Mouse (Mus musculus) urinary bladder, postnatal 10 days (tissue): ENCODE results near the gene Gm12830.

Source experiments
- DNase-seq: peaks from one replicate; pipeline ENCODE4 v3.0.0; 2022; ENCODE audit warnings: low spot score

Gm12830 gene

DNA sequence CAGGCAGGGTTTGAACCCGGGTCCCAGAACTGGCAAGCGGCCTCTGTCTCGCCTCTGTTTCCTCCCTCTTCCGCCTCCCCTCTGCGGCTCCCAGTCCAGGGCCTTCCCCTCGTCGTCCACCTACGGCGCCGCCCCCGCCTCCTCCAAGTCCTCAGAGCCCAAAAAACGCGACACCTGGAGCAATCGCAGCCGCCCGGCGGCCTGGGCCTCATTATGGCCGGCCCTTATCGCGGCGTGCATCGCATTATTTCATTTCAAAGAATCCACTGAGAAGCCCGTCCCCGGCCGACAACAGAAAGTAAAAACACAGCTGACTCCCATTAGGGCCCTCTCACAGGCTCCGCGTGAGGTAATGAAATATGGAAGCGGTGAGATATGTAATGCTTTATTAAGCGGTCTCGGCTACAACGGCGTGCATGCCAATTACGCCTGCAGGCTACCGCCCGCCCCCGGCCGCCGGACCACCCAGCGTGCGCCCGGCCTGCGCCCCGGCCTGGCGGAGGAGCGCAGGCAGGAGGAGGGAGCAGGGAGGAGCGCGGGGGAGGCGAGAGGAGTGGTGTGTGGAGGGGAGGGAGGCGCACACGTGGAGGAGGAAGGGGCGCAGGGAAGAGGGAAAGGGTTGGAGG is at the start of gene Gm12830:
Gene Gm12830, plus strand, starts transcription at position 156 of the 626 bp plus-strand sequence.
- no peak for DNase-seq

DNA sequence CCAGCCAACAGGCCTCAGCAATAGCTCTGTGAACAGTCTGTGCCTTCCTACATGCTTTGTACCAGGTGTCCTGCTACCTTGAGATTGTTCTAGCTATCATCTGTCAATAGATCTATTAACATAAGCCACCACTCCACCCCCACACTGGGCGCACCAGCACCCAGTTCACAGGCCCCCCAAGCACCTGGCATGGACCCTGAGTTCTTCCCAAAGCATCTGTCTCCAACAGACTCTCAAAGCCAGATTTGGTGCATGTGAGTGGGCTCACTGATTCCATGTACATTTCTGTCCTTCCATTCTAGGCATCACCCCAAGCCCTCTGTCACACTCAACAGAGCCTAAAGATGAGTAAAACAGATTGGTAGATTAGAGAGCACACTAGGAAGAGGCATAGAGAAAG is 48.2 kb upstream of the Gm12830 start:
- no peak for DNase-seq

DNA sequence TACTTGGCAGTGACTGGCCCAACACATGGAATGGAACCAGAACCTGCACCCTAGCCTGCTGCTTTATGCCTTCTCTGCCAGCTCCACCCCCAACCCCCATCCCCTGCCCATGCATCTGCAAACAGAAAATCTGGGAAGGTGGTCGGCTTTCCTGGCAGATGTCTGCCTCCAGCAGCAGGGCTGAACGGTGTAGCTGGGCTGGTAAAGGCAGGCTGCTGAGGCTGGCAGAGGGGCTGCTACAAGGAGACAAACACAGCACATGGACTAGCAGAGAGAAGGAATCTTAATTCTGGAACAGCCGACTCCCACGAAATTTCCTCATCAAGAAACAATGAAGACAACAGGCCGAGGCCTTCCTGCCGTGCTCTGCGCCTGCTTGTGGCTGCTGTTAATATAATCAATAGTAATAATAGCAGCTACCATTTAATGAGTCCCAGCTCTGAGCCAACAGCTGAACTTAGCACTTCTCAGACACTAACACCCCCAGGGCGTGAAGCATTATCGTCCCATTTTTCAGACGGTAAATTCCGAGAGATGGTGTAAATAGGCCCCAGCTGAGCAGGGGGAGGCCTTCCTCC is 43.8 kb upstream of the Gm12830 start:
- DNase-seq = no peak

DNA sequence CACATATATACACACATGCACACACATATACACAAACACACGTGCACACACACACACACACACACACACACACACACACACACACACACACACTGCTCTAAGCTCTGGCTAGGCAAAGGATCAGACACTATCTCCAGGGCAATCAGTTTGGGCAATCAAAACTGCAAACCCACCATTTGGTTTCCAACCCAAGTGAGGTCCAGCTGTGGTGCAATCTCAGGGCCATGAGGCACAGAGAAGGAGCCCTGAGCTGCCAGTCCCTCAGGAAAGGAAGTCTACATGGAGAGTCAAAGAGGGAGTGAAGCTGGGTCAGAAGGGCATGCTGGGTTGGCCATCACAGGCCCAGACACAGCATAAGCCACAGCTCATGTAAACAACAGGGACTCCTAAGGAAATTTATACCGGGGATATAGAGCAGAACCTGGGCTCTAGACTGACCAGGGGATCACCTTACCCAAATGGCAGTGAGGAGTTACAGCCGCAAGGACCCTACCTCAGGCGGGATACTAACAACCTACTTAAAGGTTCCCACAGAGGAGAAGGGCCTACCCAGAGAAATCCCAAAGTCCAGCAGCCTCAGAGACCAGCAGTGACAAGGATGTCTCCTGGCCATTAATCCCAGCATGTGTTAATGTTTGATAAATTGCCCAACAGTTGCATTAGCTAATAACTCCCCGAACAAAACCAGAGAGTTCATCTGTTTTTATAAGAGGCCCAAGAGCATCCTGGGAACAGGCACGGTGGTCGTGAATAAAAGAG is 42.6 kb upstream of the Gm12830 start:
- DNase-seq = peak; percentile 5

DNA sequence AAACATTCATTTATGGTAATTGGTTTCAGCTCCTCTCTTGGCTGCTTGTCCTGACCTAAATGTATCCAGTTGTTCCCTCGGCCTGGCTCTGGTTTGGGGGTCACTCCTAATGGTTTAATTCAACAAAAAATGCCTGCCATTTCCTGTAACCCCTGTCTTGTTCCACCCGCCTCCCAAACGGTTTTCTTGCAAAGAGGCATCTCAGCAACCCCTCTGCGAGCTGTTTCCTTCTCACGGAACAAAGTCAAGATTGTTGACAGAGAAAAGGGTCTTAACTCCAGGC is 42.1 kb upstream of the Gm12830 start:
- peak; percentile 6 for DNase-seq

DNA sequence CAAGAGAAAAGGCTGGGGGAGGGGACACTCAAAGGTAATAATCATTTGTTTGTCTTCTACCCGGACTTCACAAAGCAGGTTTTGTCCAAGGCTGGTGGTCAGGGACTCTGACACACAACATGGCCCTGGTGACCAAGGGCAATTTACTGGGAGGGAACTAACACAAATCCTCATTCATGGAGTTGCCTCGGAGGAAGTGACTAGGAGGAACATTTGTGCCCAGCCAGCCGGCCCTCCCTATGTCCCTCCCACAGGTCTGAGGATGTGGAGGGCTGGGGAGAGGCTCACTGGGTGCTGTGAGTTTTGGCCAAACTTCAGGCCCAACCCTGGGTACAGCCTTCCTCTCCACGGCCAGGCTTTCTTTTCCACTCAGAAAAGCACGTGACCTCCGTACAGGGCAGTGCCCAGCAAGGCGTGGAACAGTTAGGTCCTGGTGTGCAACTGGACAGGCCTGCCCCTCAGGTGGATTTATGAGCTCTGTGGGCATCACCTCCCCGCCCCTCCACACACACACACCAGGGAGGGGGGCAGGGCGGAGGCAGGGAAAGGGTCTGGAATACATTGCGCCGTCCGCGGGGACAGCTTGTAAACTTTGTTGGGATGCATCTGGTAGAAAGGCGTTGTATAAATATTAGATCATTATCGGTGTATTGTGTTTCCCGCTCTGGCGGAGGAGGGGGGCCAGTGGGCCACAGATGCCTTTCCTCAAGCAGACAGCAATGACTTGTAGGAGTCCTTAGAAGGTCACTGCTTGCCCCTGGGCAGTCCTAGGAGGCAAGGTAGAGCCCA is 41.6 kb upstream of the Gm12830 start:
- DNase-seq = peak; percentile 9

DNA sequence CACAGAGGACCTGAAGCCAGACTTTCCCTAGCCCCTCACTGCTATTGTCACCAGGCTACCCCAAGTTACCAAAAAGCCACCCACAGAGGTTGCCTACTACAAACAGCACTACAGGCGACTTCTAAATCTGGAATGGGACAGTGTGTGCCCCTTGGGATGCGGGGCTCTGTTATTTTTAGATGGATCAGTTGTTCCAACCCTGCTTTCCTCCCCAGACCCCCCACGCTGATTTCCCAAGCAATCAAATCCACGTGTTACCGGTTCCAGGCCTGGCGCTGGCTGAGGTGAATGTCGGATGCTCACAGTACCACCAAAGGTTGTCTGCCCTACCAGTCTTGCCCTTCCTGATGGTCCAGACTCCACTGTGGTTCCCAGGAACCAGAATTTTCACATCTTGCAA is 38.7 kb upstream of the Gm12830 start:
- DNase-seq = peak; percentile 8

DNA sequence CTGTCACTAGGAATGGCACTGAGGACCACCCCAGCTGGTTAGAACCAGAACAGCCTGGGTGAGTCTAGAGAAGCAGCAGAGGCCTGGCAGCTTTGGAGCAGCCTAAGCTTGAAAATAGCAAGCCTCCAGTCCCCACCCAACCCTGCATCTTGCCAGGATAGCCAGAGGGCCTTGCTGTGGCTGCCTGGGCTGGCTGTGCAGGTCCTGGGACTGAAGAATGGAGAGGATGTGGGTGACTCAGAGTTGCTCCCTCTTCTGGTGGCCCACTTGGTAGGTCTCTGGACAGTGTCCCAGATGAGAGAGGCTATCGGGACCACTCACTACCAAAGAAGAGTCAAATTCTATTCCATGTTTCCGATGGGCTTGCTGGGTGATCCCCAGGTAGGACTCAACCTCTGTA is 36.8 kb upstream of the Gm12830 start:
- peak; percentile 8 for DNase-seq

DNA sequence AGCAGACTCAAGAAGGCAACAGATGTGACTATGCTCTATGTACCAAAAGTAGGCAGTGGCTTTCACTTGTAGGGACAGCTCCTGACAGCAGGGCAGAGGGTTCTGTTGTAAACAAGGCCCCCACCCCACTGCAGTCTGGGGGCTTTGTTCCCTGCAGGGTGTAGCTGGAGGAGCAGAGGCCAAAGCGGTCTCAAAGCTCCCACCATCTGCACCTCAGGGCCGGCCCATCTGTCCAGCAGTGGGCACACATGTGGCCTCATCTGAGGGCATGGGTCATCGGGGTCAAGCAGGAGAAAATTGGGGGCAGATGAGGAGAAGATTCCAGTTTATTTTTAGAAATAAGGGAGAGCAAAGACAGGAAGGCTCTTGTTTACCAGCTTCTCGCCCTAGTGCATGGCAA is 32.7 kb upstream of the Gm12830 start:
- no peak for DNase-seq

DNA sequence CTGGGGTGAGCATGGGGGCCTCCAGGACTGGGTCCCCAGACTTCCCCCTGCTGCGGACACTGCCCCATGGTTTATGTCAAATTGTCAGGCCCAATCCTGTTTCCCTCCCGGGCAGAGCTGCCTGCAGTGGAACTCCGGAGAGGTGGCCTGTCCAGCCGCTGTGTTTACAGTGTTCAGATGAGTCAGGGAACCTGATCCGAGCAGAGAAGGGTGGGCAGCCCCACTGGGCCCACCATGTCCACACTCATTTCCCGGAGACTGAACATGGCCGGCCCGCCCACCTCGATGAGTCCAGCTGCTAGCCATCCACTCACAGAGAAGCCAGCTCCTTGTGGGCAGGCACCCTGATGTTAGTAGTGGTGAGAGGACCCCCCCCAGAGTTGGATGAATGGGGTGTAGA is 29.9 kb upstream of the Gm12830 start:
- no peak for DNase-seq

DNA sequence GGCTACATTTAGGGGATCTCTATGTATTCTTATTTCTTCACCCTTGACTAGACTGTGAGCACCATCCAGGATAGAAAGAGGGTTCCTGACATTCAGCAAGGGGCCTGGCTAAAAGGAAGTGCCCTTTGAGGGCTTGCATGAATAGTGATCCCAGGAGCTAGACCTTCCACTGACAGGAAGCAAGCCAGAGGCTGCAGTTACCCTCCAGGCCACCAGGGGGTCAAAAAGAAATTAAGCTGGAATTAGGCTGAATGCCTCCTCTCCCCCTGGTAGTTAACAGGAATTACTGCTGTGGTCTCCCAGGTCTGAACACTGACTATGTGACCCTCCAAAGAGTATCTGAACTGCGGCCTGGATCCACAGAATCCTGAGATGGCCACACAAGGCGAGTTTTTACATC is 27.7 kb upstream of the Gm12830 start:
- DNase-seq = no peak

DNA sequence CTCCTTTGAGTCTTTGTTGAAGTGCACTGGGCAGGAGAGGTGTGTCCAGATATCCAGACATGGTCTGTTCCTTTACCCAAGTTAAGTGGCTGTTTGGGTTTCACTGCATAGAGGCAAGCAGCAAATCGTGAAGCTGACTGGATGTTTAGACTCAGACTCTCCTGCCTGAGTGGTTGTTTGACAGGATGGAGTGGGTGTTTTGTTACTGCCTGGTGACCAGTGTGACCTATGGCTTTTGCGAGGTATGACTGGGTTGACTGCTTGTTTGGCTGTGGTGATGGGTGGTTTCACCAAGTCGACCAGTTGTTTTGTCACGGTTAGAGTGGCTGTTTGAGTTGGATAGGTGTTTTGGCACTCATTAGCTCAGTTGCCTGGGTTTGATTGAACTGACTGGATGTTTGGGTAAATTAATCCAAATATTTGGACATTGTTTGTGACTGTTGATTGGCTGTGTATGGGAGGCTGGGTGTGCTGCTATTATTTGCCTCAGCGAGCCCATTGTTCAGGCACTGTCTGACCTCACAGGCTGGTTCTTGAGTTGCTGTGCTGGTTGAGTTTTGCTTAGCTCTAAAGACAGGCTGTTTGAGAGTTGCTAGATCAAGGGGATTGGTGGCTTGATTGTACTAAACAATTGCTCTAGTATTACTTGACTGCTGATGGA is 24.1 kb upstream of the Gm12830 start:
- DNase-seq = no peak

DNA sequence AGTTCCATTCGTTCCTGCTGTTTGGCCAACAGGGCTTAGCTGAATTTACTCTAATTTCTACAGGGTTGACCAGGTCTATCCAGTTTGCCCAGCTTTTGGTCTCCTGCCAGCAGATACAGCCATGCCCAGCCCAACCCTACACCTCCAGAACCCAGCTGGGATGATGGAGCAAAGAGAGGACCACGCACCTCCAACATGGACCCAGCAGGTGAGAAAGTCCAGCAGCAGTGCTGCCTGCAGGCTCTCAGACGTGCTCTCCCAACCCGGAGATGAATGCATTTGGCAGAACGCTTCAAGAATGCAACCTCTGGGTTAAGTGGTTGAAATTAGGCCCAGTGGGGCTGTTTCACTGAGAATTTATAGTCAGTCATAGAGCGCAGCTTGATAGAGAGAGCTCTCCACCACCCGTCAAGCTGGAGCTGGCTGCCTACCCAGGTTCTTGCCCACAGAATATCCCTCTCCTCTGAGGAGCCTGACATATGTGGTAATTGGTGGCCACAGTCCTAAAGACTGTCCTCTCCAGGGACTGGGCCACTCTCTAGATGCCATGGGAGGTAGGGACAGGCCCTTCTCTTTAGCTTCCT is 23.4 kb upstream of the Gm12830 start:
- no peak for DNase-seq

DNA sequence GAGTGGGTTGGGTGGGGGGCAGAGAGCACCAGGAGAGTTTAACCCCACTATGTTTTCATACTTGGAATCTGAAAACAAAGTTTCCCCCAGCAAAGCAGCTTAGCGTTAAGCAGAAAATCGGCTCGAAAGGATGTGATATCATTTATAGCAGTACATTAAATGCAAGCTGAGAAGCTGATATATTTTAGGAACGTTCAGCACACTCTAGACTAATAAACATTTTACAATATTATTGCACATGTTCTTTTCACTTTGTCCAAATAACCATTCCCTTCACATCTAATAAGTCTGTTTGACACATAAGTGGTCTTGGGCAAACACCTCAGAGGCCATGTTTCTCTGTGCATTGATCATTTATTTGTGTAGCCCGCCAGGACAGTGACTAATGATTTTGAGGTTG is 17.4 kb upstream of the Gm12830 start:
- no peak for DNase-seq

DNA sequence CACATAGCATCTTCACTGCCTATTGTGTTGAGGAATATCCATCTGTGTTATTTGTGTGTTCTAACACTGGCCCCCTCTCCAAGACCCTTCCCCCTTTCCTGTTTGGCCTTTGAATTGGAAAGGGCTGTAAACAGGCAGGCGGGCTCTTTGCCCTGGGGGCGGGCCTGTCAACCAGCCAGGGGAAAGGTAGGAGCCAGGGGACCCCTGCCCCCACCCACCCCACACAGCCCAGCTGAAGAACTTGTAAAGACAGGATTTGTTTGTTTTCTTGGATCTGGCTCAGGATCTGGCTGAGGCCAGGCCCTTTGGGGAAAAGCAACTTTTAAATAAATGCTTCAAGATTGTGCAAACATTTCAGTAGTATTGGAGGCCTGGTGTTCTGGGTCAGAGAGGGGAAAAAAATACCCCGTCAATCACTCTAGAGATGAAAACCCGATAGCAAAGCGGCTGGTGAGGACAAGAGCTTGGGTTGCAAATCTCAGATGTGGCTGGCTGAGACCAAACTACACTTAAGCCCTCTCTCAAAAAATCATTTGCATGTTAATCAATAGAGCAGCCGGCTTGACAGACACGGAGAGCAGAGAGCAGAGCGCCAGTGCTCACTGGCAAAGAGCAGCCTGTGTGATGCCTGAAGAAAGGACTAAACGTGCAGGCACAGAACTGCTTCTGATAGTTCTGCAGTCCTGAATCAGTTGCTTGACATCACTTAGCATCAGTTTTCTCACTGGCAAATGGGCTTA is 2.4 kb upstream of the Gm12830 start:
- no peak for DNase-seq

DNA sequence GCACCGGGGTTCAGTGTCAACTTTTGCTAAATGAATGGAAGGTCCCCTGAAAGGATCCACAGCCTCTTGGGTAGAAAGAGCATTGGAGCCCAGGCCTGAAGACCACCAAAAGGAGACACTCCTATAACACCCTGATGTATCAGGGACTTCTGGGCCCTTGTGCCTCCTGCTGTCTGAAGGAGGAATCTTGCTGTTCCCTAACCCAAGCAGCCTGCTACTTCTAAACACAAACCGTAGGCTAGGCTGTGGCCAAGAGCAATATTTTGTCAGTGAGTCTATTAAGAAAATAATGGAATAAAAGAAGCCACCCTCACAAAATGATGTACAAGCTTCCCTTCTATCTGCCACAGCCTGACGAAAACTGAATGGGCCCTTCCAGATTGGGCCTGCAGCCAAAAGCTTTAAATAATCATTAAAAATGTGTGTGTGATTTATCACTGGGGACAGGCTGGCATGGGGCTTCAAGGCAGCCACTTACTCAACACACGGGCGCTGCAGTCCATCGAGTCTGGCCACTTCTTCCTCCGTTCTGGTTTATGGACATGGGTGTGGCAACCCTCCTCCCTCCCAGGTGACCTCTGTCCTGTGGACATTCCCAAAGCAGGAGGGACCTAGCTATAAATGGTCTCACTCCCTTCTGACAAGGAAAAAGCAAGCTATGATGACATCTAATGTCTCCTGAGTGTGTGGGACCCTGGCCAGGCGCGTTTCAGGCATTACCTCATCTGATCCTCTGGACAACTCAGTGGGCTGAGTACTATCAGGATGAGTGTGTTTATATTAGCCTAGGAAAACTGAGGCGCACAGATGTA is 13.5 kb downstream of the Gm12830 start:
- no peak for DNase-seq

DNA sequence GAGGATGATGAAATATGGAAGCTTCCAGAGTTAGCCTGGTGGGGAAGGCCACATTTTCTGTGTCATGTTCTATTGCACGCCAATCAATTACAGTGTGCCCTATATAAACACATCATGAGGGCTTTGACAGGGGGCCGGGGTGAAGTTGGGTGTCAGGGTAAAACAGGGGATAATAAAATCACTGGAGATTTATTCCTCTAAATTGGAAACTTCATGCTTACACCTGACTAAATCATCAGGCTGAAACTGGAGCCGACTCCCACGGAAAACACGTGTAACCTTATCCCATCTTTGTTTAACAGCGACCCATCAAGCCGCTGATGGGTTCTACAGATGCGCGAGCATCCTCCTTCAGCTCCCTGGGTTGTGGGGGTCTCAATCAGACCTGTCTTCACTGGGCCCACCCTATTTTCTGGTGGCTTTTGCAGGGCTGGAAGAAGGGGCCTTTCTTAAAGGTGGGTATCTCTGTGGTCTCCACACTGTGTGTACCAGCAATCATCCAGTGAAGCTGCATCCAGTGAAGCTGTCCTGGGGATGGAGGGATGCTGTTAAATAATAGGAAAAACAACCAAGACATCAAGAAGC is 19.9 kb downstream of the Gm12830 start:
- no peak for DNase-seq

DNA sequence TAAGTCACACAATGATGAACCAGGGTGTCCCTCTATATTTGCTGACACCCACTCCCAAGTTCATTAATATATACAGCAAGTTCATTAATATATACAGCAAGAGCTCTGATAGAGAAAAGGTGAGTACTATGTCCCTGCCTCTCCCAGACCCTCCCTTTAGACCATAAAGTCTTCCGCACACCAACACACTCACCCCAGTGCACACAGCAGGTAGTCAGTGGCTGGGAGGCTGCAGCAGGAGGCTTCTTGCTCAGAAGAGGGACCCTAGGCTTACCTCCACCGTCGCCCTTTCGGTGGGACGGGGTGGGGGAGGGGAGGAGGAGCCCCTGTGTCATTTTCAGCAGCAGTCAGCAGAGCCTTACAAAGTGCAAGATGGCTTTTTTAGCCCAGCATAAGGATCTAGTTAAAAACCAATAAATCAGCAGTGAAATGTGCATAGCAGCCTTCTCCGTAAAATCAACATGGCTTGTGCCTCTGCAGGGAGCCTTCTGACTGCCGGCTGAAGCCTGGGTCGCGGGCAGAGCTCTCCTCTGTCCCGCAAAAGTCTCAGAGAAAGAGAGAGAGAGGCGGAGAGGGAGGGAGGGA is 20.9 kb downstream of the Gm12830 start:
- no peak for DNase-seq

DNA sequence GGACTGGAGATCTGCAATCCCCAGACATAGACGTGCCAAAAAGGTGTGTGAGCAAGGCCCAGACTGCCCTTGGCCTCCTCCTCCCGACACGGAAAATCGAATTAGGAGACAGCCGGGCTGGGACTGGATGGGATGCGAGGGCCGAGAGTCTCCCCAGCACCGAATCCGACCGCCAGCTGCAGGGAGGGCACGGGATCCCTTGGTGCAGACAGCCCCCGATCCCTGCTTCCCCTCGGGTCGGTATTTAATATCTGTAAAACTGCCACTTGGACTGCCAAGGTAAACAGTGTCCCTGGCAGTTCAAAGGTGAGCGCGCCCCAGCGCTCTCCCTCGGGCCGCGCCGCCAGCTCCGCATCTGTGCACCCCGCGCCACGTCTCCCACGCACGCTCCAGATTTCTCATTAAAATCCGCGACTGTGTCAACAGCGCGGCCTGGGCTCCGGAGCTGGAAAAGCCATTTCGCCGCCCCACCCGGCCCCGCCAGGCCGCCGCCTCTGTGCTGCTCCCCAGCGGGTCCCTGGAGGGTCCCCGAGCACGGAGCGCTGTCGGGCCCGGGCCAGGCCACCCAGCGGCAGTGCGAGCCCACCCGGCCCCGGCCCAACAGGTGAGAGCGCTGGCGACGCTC is 21.7 kb downstream of the Gm12830 start:
- DNase-seq = no peak
